Mouse (Mus musculus) kidney, postnatal 36 days (tissue): Measurements from ENCODE around the gene Gm7951.
A peak's percentile ranks its signal among the peaks of the same experiment; 100 is the strongest.
"Not testable (repeated sequence)": the region's sequence is repeated elsewhere in the genome, so short reads cannot be mapped to it uniquely, and the experiment has no call there.

Experiments used
- DNase-seq, 2 experiments: peaks; one replicate each; pipeline ENCODE4 v3.0.0; 2021 to 2022; ENCODE audit warnings: mixed read lengths in 2 of 2

The Gm7951 gene

DNA sequence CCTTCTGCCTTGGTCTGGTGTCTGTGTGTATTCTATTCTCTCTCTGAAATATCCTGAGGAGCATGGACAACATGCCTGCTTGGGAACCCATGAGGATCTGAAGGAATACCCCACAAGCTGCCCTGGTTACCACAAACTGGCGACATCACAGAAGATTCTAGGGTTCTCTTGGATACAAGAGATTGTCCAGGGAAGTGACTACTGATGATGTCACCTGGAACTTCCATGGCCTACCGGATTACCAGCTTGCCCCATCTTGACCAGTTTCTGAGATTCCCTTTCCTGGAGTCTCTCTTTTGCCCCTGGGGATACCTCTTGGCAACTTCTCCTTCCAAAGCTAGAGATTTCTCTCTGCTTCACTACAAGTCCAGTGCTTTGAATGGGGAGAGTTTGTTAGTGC lies at the start of gene Gm7951:
Gm7951 (minus strand) TSS at position 101 of the 400 bp plus-strand sequence.
- not testable (repeated sequence) for DNase-seq

DNA sequence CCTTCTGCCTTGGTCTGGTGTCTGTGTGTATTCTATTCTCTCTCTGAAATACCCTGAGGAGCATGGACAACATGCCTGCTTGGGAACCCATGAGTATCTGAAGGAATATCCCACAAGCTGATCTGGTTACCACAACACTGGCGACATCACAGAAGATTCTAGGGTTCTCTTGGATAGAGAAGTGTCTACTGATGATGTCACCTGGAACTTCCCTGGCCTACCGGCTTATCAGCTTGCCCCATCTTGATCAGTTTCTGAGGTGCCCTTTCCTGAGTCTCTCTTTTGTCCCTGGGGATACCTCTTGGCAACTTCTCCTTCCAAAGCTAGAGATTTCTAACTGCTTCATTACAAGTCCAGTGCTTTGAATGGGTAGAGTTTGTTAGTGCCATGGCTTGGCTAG lies 45.4 kb upstream of the Gm7951 start, which contains the start of gene Gm17027:
Gm17027 (minus strand) TSS at position 101 of the 400 bp plus-strand sequence.
- not testable (repeated sequence) for DNase-seq

DNA sequence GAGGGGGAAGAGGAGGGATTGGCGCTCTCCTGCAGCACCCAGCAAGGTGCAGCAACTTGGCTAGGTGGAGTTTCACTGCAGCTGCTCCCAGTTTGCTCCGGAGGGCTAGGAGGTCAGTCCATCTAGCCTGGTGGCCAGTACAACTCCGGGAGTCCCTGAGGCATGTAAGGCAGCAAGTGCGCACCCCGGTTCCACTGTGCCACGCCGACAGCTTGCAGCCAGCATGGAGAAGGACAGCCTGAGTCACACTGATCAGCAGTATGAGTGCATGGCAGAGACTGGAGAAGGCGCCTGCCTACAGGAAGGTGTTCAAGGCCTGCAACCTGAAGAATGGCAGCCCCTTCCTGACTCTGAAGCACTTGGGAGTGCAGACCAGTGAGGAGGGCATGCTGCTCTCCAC lies 17.4 kb upstream of the Gm7951 start:
- DNase-seq, result peak in 1 of 2 experiments; percentile 3

DNA sequence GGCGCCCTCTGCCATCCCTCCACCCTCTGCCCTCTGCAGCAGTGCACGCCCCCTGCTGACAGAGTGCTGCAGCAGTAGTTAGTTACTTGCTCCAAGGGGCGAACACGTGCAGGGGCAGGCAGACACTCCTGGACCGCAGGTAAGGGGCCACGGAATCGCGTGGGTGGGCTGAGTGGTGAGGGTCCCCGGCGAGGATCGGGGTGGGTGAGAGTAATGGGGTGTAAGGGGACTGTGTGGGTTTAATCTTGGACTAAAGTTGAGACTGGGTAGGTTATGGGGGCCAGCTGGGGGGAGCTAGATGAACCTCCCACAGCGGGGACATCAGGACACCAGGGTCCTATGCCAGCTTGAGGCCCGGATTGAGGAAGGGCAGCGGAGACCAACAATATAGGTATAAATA lies 16.6 kb upstream of the Gm7951 start:
- not testable (repeated sequence) for DNase-seq
